Mouse (Mus musculus): Measurements from ENCODE around the gene Slc25a20. TPM values are rescaled to one million over a fixed set of nuclear protein-coding genes. Genes with fewer than 3 reads are reported as not detected.

The Slc25a20 gene
- total RNA-seq, 2 experiments from 2014 or later = 112 to 140 TPM

Small RNA genes lying within 50 kb of the gene (microRNA-seq; reads per million reads assigned to microRNA genes)
- not detected for gene Gm26298

Other genes with a start within 250 kb of the Slc25a20 start
- gene Ccdc36, start 233.6 kb upstream of the Slc25a20 start, total RNA-seq (2021) = not detected
- not detected for gene BC048562, start 225.6 kb upstream of the Slc25a20 start, total RNA-seq (2021)
- 10 to 100 TPM; 37.1 to 48.1 TPM for gene Ccdc71, start 201.6 kb upstream of the Slc25a20 start, total RNA-seq (2021)
- 10 to 100 TPM; 20.1 to 21.5 TPM for gene Klhdc8b, start 200.5 kb upstream of the Slc25a20 start, total RNA-seq (2021)
- 100 to 1,000 TPM; 117 to 133 TPM for gene Lamb2, start 182.4 kb upstream of the Slc25a20 start, total RNA-seq (2021)
- gene Usp19, start 171.5 kb upstream of the Slc25a20 start, total RNA-seq (2021) = 100 to 1,000 TPM; 204 to 213 TPM
- 100 to 1,000 TPM; 191 to 194 TPM for gene Qars, start 154.4 kb upstream of the Slc25a20 start, total RNA-seq (2021)
- 100 to 1,000 TPM; 106 to 125 TPM for gene Qrich1, start 145.3 kb upstream of the Slc25a20 start, total RNA-seq (2021)
- gene Impdh2, start 101.8 kb upstream of the Slc25a20 start, total RNA-seq (2021) = 100 to 1,000 TPM in 1 of 2 experiments, 10 to 100 TPM in 1; 76.8 to 118 TPM
- 10 to 100 TPM; 63.6 to 75.4 TPM for gene Ndufaf3, start 94.7 kb upstream of the Slc25a20 start, total RNA-seq (2021)
- gene Dalrd3, start 92.2 kb upstream of the Slc25a20 start, total RNA-seq (2021) = 10 to 100 TPM; 61.1 to 72.7 TPM
- gene Wdr6, start 83.3 kb upstream of the Slc25a20 start, total RNA-seq (2021) = 100 to 1,000 TPM; 119 to 121 TPM
- 1 to 10 TPM; 5.6 to 6.3 TPM for gene P4htm, start 64.4 kb upstream of the Slc25a20 start, total RNA-seq (2021)
- 10 to 100 TPM; 62.2 to 65.6 TPM for gene Arih2, start 12.7 kb upstream of the Slc25a20 start, total RNA-seq (2021)
- gene Prkar2a, start 27.2 kb downstream of the Slc25a20 start, total RNA-seq (2021) = 10 to 100 TPM; 28.9 to 34.9 TPM
- 10 to 100 TPM; 77.3 to 99.4 TPM for gene Ip6k2, start 121.7 kb downstream of the Slc25a20 start, total RNA-seq (2021)
- gene Nckipsd, start 146.3 kb downstream of the Slc25a20 start, total RNA-seq (2021) = 10 to 100 TPM in 1 of 2 experiments, 1 to 10 TPM in 1; 9.8 to 12.5 TPM
- gene Celsr3, start 164.2 kb downstream of the Slc25a20 start, total RNA-seq (2021) = 1 to 10 TPM; 3.0 to 5.8 TPM
- gene Slc26a6, start 191.2 kb downstream of the Slc25a20 start, total RNA-seq (2021) = 10 to 100 TPM in 1 of 2 experiments, 1 to 10 TPM in 1; 8.5 to 10.9 TPM